Mouse (Mus musculus) CH12.LX (cell line): ENCODE measurements around the gene Slc17a5. TPM values are rescaled to one million over a fixed set of nuclear protein-coding genes. Genes with fewer than 3 reads are reported as not detected.

Experiments used
- DNase-seq: peaks from one replicate; pipeline ENCODE4 v3.0.0-alpha.2; 2013; ENCODE audit errors: extremely low read depth
- H3K27ac ChIP-seq: 2 replicates; pipeline ENCODE4 v1.5.1; 2012; ENCODE audit warnings: low read depth, mild to moderate bottlenecking, control low read depth, moderate library complexity; ENCODE audit not compliant: insufficient read depth
- H3K27me3 ChIP-seq: replicated peaks from 2 replicates; pipeline ENCODE3; 2012; ENCODE audit warnings: inconsistent platforms
- H3K36me3 ChIP-seq, 2 experiments: replicated peaks in 1 of 2; 2 replicates each; pipeline versions ENCODE3 to v1.6.1; 2012; ENCODE audit warnings: inconsistent platforms in 1 of 2, low read length in 1 of 2, mild to moderate bottlenecking in 1 of 2, mixed read lengths in 1 of 2, moderate library complexity in 1 of 2; ENCODE audit not compliant: control insufficient read depth in 1 of 2, insufficient read depth in 1 of 2
- H3K4me1 ChIP-seq, 2 experiments: 2 replicates each; pipeline ENCODE4 v1.6.1; 2012; ENCODE audit warnings: inconsistent platforms in 1 of 2, moderate library complexity in 1 of 2; ENCODE audit not compliant: insufficient read depth in 2 of 2, control insufficient read depth in 1 of 2
- H3K4me2 ChIP-seq: 2 replicates; pipeline ENCODE4 v1.6.1; 2012; ENCODE audit warnings: low read depth, mild to moderate bottlenecking, control low read depth; ENCODE audit not compliant: poor library complexity, insufficient read depth, severe bottlenecking
- H3K4me3 ChIP-seq, 3 experiments: fragments of 150-350 bp in 1 of 3; sonication (generic) in 1 of 3; replicated peaks in 1 of 3; 2 replicates each; pipeline versions ENCODE3 to v1.5.1; 2011 to 2012; ENCODE audit warnings: low read depth in 2 of 3, low read length in 2 of 3, mild to moderate bottlenecking in 2 of 3, moderate library complexity in 2 of 3, control low read depth in 1 of 3, improper control_type of control experiment in 1 of 3, inconsistent platforms in 1 of 3, mixed read lengths in 1 of 3; ENCODE audit not compliant: poor library complexity in 1 of 3
- H3K79me2 ChIP-seq: replicated peaks from 2 replicates; pipeline ENCODE4 v1.6.1; 2012; ENCODE audit warnings: mild to moderate bottlenecking, moderate library complexity; ENCODE audit not compliant: control insufficient read depth, poor library complexity, insufficient read depth, severe bottlenecking; ENCODE audit errors: extremely low read depth
- H3K9ac ChIP-seq: 2 replicates; pipeline ENCODE4 v1.6.1; 2012; ENCODE audit warnings: low read depth, mild to moderate bottlenecking, control low read depth, moderate library complexity; ENCODE audit not compliant: insufficient read depth
- H3K9me3 ChIP-seq: replicated peaks from 2 replicates; pipeline ENCODE3; 2012; ENCODE audit warnings: low read length, inconsistent platforms, mixed read lengths
- CTCF ChIP-seq, 2 experiments: IDR thresholded peaks in 1 of 2; conservative IDR thresholded peaks in 1 of 2; 2 replicates each; pipeline ENCODE4 v1.5.1; 2011 to 2012; ENCODE audit warnings: low read depth in 2 of 2, low read length in 2 of 2, improper control_type of control experiment in 1 of 2, inconsistent platforms in 1 of 2, mild to moderate bottlenecking in 1 of 2, moderate library complexity in 1 of 2
- ELF1 ChIP-seq: IDR thresholded peaks from 2 replicates; pipeline ENCODE4 v1.6.1; 2014; ENCODE audit warnings: low read depth, mild to moderate bottlenecking, inconsistent platforms, low read length, improper control_type of control experiment
- GABPA ChIP-seq: IDR thresholded peaks from 2 replicates; pipeline ENCODE4 v1.6.1; 2012; ENCODE audit warnings: low read depth, low read length, improper control_type of control experiment, inconsistent platforms; ENCODE audit not compliant: insufficient replicate concordance
- HCFC1 ChIP-seq: IDR thresholded peaks from 2 replicates; pipeline ENCODE4 v1.6.1; 2012; ENCODE audit warnings: low read depth, mild to moderate bottlenecking, inconsistent platforms, low read length, improper control_type of control experiment
- IRF4 ChIP-seq: IDR thresholded peaks from 2 replicates; pipeline ENCODE4 v1.6.1; 2014; ENCODE audit warnings: low read depth, mild to moderate bottlenecking, inconsistent platforms, low read length, improper control_type of control experiment
- JUN ChIP-seq: IDR thresholded peaks from 2 replicates; pipeline ENCODE4 v1.6.1; 2011; ENCODE audit warnings: low read depth, mild to moderate bottlenecking, low read length, improper control_type of control experiment, moderate library complexity; ENCODE audit not compliant: insufficient read depth
- JUND ChIP-seq: conservative IDR thresholded peaks from 2 replicates; pipeline ENCODE4 v1.6.1; 2011; ENCODE audit warnings: low read depth, low read length, improper control_type of control experiment
- KAT2A ChIP-seq: IDR thresholded peaks from 2 replicates; pipeline ENCODE4 v1.6.1; 2012; ENCODE audit warnings: low read length, improper control_type of control experiment, inconsistent platforms; ENCODE audit not compliant: insufficient replicate concordance
- MAFK ChIP-seq: IDR thresholded peaks from 2 replicates; pipeline ENCODE4 v1.6.1; 2011; ENCODE audit warnings: low read length, improper control_type of control experiment; ENCODE audit not compliant: insufficient replicate concordance
- MAX ChIP-seq: IDR thresholded peaks from 2 replicates; pipeline ENCODE4 v1.6.1; 2011; ENCODE audit warnings: low read length, improper control_type of control experiment
- MAZ ChIP-seq: IDR thresholded peaks from 2 replicates; pipeline ENCODE4 v1.6.1; 2012; ENCODE audit warnings: low read depth, mild to moderate bottlenecking, inconsistent platforms, low read length, improper control_type of control experiment, moderate library complexity
- PAX5 ChIP-seq: IDR thresholded peaks from 2 replicates; pipeline ENCODE4 v1.6.1; 2012; ENCODE audit warnings: low read length, inconsistent platforms, mixed read lengths
- POLR2A ChIP-seq: IDR thresholded peaks from 2 replicates; pipeline ENCODE4 v1.6.1; 2011; ENCODE audit warnings: low read depth, mild to moderate bottlenecking, improper control_type of control experiment, low read length
- RAD21 ChIP-seq: IDR thresholded peaks from 2 replicates; pipeline ENCODE4 v1.6.1; 2011; ENCODE audit warnings: low read depth, mild to moderate bottlenecking, low read length, improper control_type of control experiment, moderate library complexity
- RCOR1 ChIP-seq: conservative IDR thresholded peaks from 2 replicates; pipeline ENCODE4 v1.6.1; 2012; ENCODE audit warnings: low read depth, mild to moderate bottlenecking, inconsistent platforms, low read length, improper control_type of control experiment
- SMC3 ChIP-seq: IDR thresholded peaks from 2 replicates; pipeline ENCODE4 v1.6.1; 2011; ENCODE audit warnings: low read depth, low read length, improper control_type of control experiment
- TCF12 ChIP-seq: IDR thresholded peaks from 2 replicates; pipeline ENCODE4 v1.6.1; 2014; ENCODE audit warnings: low read depth, mild to moderate bottlenecking, inconsistent platforms, low read length, improper control_type of control experiment
- UBTF ChIP-seq: IDR thresholded peaks from 2 replicates; pipeline ENCODE4 v1.6.1; 2012; ENCODE audit warnings: low read depth, mild to moderate bottlenecking, inconsistent platforms, low read length, improper control_type of control experiment, moderate library complexity
- USF1 ChIP-seq: IDR thresholded peaks from 2 replicates; pipeline ENCODE4 v1.6.1; 2014; ENCODE audit warnings: low read depth, mild to moderate bottlenecking, inconsistent platforms, low read length, improper control_type of control experiment
- ZC3H11A ChIP-seq: IDR thresholded peaks from 2 replicates; pipeline ENCODE4 v1.6.1; 2012; ENCODE audit warnings: low read depth, mild to moderate bottlenecking, inconsistent platforms, low read length, improper control_type of control experiment
- ZKSCAN1 ChIP-seq: IDR thresholded peaks from 2 replicates; pipeline ENCODE4 v1.6.1; 2012; ENCODE audit warnings: low read depth, inconsistent platforms, low read length, improper control_type of control experiment, borderline replicate concordance
- ZMIZ1 ChIP-seq: IDR thresholded peaks from 2 replicates; pipeline ENCODE4 v1.6.1; 2012; ENCODE audit warnings: low read depth, mild to moderate bottlenecking, inconsistent platforms, low read length, improper control_type of control experiment
- ZNF384 ChIP-seq: IDR thresholded peaks from 2 replicates; pipeline ENCODE4 v1.6.1; 2012; ENCODE audit warnings: low read depth, low read length, improper control_type of control experiment, inconsistent platforms
- dilution Hi-C: fragments of 300-500 bp; cut with MboI; formaldehyde crosslinking; loops from 2 replicates; pipeline ENCODE4 v1.14.3; 2020; ENCODE audit warnings: low sequenced_read_pairs; ENCODE audit not compliant: extremely low pct_unique_long_range_greater_than_20kb, extremely low pct_ligation_motif_present
- in situ Hi-C: fragments of 300-500 bp; cut with MboI; formaldehyde crosslinking; loops from 3 replicates; pipeline ENCODE4 v1.14.3; 2019; ENCODE audit warnings: low sequenced_read_pairs, low pct_ligation_motif_present, low pct_unique_long_range_greater_than_20kb, mixed read lengths
- polyA plus RNA-seq: library from polyadenylated mRNA; unstranded; fragments of >175 nt; gene quantifications from 2 replicates; pipeline ENCODE4 v1.2.1, GENCODE M21; 2012; ENCODE audit warnings: low read depth; ENCODE audit not compliant: insufficient read length
- total RNA-seq, 2 experiments: library from RNA; depleted of rRNA; stranded (reverse); fragments of 300-350 nt in 1 of 2; fragments of >200 nt in 1 of 2; gene quantifications; 2 replicates each; pipeline ENCODE4 v1.2.3; 2012 to 2014

Slc17a5 gene
- total and polyA plus RNA-seq, 3 experiments, result 4.9 to 7.6 (median 6.7) TPM

GRCm38 (mm10) chr9:78538421-78538820 lies 49.4 kb downstream of the Slc17a5 start:
- Histone ChIP-seq H3K9me3 (no peaks in the 10 kb centered on the region), H3K4me3 (no peak overlapping the region), H3K4me2 (no peak overlapping the region), H3K79me2 (no peaks in the 10 kb centered on the region), H3K27me3 (no peaks in the 10 kb centered on the region), H3K27ac (no peak overlapping the region), H3K4me1 (no peaks in the 10 kb centered on the region), H3K36me3 (peaks cover 0 to 10% of the 10 kb centered on the region in 2 experiments), H3K9ac (no peak overlapping the region)
- TF ChIP-seq ZNF384, result no peak
- no peak for TF ChIP-seq SMC3
- TF ChIP-seq UBTF, result no peak
- TF ChIP-seq ZKSCAN1, result no peak
- TF ChIP-seq KAT2A, result no peak
- no peak for TF ChIP-seq HCFC1
- no peak for TF ChIP-seq JUN
- no peak for TF ChIP-seq ZMIZ1
- no peak for TF ChIP-seq IRF4
- no peak for TF ChIP-seq USF1
- no peak for TF ChIP-seq TCF12
- TF ChIP-seq RAD21, result no peak
- TF ChIP-seq CTCF (conservative IDR thresholded peaks at IDR 0.05 in 1 of 2, IDR thresholded peaks at IDR 0.05 in 1 of 2; ENCODE audit: low read depth in 2 of 2, low read length in 2 of 2), result no peak
- TF ChIP-seq JUND, result no peak
- no peak for TF ChIP-seq RCOR1
- TF ChIP-seq MAX, result no peak
- DNase-seq, result no peak
- dilution Hi-C loops (no loop called here), in situ Hi-C loops (loop anchor here (10.0 kb wide), 1 partner anchor 174 kb away; the partner anchor contains the start of gene Dppa5a)

GRCm38 (mm10) chr9:78537154-78537873 lies 50.5 kb downstream of the Slc17a5 start:
- dilution Hi-C loops, result no loop called here
- in situ Hi-C loops, result loop anchor here (10.0 kb wide), 1 partner anchor 173 kb away; the partner anchor contains the start of gene Dppa5a

More at GRCm38 (mm10) chr9:78537154-78537873, 50.5 kb downstream of the Slc17a5 start:
- no peak for DNase-seq
- Histone ChIP-seq H3K4me2 (no peak overlapping the region), H3K9me3 (no peaks in the 10 kb centered on the region), H3K79me2 (no peaks in the 10 kb centered on the region), H3K36me3 (peaks cover 0 to 10% of the 10 kb centered on the region in 2 experiments), H3K27me3 (no peaks in the 10 kb centered on the region), H3K9ac (no peak overlapping the region), H3K4me1 (no peaks in the 10 kb centered on the region), H3K27ac (no peak overlapping the region), H3K4me3 (no peak overlapping the region)
- TF ChIP-seq GABPA (no peak), ELF1 (no peak), MAZ (no peak), PAX5 (no peak), MAFK (no peak), ZC3H11A (no peak), RCOR1 (no peak), MAX (no peak), JUN (no peak), POLR2A (no peak)
